Mouse (Mus musculus): Measurements from ENCODE around the gene Chrna9.

- no peak for TF ChIP-seq CTCF (IDR thresholded peaks at IDR 0.05; ENCODE audit: insufficient read depth, low read length)
- no peak for TF ChIP-seq POLR2A (IDR thresholded peaks at IDR 0.05; ENCODE audit: borderline replicate concordance, extremely low read depth, low read depth, low read length)
Observed at GRCm38 (mm10) chr5:65897731-65898130, 37.0 kb upstream of the Chrna9 start.
